Mouse (Mus musculus) lung, adult 18-20 months (tissue): ENCODE measurements around the gene Cd72.

ENCODE experiments used
- DNase-seq, 2 experiments: peaks; one replicate each; pipeline ENCODE4 v3.0.0; 2022; ENCODE audit warnings: mixed read lengths in 2 of 2

Gene Cd72

GRCm38 (mm10) chr4:43477857-43478533, 23.6 kb upstream of the Cd72 start:
- peak; percentile 91 to 94 for DNase-seq

DNA sequence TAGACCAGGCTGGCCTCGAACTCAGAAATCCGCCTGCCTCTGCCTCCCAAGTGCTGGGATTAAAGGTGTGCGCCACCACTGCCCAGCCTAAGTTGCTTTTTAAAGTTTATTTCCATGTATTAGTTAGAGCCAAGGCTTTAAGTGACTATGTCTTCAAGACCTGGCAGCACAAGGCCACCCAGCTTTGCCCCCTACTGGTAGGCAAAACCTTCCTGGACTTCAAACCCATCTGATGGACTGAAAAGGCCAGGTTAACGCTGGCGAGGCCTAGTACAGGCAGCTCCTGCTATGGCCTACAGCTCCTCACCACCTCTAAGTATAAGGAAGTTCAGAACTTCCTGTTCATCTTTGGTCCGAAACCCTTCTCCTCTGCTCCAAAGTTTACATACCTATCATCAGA, 22.2 kb upstream of the Cd72 start:
- DNase-seq: no peak

- DNase-seq: no peak
These were observed 19.2 kb upstream of the Cd72 start for GRCm38 (mm10) chr4:43473636-43474035.

GRCm38 (mm10) chr4:43470301-43470700, 15.9 kb upstream of the Cd72 start:
- DNase-seq: no peak

DNA sequence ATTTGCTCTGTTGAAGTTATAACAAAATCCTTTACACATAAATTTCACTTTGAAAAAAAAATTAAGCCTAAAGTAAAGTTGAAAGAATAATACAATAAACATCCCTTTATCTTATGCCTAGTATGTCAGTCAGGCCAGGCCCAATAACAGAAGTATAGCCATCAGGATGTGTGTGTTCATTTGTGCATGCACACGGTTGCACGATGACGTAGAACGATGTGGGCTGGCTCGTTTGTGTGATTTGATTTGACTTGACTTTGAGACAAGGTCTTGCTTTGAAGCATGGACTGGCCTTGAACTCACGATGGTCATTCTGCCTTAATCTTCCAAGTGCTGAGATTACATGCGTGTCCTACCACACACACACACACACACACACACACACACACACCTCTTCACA, 12.4 kb upstream of the Cd72 start:
- no peak for DNase-seq

- DNase-seq: no peak
These were observed 11.5 kb upstream of the Cd72 start for GRCm38 (mm10) chr4:43465935-43466334.

DNA sequence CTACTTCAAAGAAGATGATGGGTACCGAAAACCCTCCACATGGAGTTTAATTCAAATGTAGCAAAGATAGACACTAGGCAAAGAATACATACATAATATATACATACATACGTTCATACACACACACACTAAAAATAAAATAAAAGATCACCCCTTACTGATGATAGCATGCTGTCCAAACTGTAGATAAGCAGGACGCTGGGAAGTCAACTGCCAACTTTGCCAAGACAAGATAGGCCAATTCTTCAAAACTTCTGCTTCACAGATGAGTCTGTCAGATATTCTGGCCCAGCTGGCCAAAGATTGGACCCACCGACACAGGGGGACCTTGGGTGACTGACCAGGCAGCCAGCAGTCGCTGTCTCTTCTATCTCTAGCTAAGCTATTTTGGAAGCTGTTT, 8.7 kb upstream of the Cd72 start:
- no peak for DNase-seq

DNA sequence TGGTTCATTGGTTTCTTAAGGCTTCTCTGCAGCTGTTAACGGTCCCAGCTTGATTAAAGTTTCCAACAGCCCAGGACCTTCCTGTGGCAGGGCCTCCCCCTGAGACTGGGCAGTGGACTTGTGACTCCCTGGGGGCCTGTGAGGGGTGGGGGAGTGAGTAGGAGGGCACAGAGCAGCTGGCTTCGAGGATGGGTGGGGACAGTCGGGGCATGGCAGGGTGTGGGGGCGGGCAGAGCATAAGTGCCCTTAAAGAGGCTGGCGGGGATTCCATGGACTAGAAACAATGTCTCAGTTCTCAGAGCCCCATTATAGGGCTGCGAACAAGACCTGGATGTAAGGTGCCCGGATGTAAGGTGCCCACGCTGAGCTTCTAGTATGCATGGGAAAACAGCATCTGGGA, 2.7 kb upstream of the Cd72 start:
- no peak for DNase-seq

GRCm38 (mm10) chr4:43456470-43456869, 2.0 kb upstream of the Cd72 start:
- peak in 1 of 2 experiments; percentile 31 for DNase-seq

GRCm38 (mm10) chr4:43453413-43453812, 1.0 kb downstream of the Cd72 start:
- no peak for DNase-seq

DNA sequence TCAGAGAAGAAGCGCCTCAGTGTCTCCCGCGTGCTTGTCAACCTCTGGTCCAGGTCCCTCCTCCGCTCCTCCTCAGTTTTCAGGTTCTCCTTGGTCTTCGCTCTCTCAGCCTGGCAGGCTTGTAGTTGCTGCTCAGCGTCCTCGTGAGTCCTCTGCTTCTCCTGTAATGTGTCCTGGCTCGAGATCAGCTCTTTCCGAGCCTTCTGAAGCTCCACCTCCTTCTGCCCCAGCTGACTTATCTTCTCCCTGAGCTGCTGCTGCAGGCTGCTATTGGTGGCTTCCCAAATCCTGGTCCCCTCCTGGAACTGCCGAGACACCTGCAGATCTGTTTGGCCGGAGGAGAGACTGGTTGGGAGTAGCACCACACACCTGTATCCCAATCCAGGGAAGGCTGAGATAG, 2.1 kb downstream of the Cd72 start:
- no peak for DNase-seq

- DNase-seq: no peak
These were observed 5.9 kb downstream of the Cd72 start for GRCm38 (mm10) chr4:43448554-43448953.

DNA sequence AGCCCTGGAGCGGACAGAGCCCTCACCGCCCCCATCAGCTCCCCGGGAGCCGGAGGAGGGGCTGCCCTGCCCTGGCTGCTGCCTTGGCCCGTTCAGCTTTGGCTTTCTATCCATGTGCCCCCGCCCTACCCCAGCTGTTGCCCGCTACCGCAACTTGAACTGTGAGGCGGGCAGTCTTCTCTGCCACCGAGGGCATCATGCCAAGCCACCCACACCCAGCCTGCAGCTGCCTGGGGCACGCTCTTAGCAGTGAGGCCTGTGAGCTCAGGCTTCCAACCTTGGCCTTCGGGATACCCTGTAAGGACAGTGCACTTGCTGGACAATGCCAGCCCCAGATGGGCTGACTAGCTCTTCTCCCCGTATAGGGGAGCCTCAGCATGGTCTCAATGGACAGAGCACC, 7.2 kb downstream of the Cd72 start:
- no peak for DNase-seq

DNA sequence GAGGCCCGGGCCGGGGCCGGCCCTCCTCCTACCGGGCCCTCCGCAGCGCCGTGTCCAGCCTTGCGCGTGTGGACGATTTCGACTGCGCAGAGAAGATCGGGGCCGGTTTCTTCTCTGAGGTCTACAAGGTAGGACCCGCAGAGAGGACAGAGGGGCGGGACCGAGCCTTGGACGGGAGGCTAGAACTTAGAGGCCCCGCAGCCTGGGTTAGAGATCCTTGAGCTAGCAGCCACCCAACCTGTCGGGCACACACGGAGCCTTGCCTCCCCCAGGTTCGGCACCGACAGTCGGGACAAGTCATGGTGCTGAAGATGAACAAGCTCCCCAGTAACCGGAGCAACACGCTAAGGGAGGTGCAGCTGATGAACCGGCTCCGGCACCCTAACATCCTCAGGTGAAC, 10.9 kb downstream of the Cd72 start:
- DNase-seq: no peak

DNA sequence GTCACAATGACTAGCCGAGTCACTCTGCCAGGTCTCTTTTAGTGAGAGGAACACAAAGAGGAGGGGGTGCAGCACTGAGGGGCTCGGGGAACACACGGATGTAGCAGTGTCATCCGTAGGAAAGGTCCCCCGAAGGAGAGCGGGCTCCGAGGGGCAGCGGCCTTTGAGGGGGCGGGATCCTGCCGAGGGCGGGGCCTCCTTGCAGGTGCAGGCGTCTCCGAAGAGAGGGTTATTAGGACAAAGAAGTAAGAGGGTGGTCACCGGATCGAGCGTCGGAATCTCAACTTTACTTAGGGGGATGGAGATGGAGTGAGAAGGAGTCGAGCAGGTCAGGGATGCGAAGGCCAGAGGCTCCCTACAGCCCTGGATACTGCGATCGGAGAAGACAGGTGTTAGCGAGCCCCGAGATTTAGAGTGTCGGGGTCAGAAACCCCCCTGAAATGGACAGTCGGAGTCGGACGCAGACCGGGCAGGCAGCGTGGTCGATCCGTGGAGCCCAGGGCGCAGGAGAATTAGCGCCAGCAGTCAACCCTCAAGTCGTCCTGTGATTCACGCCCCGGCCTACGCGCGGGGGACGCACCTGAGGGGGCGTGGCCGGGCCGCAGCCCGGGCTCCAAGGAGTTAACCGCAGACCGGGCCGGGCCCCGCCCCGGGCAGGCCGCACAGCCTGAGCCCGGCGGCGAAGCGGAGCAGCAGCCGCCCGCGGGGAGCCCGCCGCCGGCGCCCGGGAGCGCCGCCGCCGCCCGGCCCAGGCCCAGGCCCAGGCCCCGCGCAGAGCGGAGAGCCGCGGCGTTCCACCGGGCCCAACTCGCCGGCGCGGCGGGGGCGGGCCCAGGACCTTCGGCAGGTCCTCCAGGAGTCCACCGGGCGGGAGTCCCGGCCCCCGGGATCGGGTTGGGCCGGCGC, 11.7 kb downstream of the Cd72 start:
- DNase-seq: peak; percentile 71 to 79

- peak; percentile 99 for DNase-seq
These were observed 12.4 kb downstream of the Cd72 start for GRCm38 (mm10) chr4:43442044-43442443.

- DNase-seq: no peak
These were observed 12.8 kb downstream of the Cd72 start, which contains the start of gene Tesk1 for GRCm38 (mm10) chr4:43441639-43442038. TSS of gene Tesk1 (plus strand) at chr4:43441939.

GRCm38 (mm10) chr4:43432832-43433231, 21.6 kb downstream of the Cd72 start:
- DNase-seq: no peak

DNA sequence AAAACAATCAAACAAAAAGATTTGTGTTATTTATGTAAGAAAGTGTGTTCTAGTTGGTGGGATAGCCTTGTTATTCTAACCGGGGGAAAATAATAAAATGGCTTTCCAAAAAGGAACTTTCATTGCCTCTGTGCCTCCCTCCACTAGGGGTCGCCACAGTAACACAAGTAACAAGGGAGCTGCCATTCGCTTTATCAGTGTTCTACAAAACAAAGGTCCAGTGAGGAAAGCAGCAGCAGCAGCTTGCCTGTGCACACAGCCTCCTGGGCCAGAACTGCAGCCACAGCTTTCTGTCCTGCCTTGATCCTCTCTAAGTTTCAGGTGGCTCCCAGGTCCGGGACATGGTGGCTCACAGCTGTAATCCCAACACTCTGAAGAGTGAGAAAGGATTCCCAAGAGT, 22.7 kb downstream of the Cd72 start:
- peak; percentile 77 to 86 for DNase-seq

DNA sequence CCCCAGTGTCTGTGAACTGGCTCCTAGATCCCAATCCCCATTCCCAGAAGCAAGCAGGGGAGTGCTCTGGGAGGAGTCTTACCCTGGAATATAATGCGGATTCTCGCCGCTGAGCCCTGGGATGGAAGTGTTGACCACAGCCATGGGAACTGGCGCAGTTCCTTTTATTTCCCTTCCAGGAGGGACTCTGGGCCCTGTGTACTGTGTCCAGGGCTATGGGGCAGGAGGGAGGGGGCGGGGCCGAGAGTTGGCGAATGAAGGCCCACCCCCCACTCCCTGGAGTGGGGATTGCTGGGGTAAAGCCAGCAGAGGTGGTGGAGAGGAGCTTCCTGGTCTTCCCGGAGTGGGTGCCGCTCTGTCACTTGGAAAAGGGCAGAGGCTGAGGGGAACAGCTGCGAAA, 25.5 kb downstream of the Cd72 start, which contains the start of gene Fam166b:
Gene Fam166b (minus strand): TSS at position 189 of the 400 bp plus-strand sequence.
- peak in 1 of 2 experiments; percentile 71 for DNase-seq

DNA sequence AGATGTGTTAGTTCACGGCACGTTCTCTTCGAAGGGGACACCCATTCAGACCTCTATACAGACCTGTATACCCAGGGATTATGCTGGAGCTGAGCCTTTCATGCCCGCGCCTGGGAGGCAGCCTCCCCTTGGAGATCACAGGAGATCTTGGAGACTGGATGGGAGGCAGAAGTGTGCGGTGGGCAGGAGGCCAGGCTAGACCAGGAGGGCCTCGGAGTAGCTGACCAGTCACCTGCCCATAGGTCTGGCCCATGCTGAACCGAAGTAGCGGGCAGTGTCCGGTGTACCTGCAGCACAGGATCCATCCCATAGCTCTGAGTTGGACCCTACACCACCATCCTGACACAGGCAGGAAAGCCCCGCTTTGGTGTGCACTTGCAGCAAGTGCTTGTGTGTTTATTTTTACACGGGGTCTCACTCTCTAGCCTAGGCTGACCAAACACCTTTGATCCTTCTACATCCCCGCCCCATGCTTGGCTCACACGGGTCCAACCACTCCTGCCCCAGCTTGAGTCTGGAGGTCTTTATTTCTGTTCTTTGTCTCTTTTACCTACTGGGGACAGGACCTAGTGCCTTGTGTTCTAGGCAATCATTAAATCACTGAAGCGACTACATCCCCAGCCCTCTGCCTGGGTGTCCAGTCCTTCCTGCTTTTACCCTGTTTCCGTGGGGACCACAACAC, 26.1 kb downstream of the Cd72 start:
- DNase-seq: no peak

DNA sequence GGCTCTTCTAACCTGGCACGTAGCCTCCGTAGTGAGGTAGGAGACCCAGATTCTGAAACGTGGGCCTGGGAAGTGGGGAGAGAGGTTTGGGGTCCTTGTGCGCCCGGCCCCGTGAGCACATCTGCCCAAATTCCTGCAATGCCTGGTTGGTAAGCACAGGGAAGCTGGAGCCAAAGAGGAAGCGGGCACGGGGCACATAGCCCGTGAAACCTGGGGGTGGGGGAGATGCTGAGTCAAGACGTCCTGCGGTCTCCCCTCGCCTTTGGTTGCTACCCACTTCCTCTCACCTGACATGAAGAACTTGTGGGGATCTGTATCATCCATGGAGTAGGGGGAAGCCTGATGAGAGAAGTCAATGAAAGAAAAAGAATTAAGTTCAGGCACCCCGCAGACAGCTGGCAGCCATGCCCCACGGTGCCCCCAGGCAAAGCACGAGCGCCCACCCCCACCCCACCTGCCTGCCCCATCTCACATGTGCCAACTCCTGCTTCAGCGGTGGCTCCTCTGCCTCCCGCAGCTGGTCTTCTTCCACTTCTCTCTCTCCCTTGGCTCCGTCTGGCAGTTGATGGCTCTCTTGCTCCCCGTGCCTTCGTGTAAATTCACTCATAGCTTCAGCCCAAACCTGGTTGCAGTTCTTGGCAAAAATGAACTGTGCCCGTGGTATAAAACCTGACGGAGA, 26.8 kb downstream of the Cd72 start:
- no peak for DNase-seq

DNA sequence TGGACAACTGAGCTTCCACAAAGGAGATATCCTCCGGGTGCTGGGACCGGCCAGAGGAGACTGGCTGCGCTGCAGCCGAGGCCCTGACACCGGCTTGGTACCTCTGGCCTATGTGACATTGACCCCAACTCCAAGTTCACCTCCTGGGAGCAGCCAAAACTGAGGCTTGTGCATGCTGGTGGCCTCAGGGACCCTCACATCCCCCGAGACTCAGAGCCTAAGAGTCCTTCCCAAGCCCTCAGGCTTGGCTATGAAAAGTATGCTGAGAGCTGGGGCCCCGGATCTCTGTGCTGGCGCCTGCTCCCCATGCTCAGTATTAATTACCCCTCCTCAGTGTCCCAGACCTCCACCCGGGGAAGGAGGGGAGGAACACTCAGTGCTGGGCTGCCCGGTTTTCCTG, 27.9 kb downstream of the Cd72 start:
- no peak for DNase-seq
